Mouse (Mus musculus) frontal cortex, postnatal 36 days (tissue): ENCODE data around the gene Lrrc58.

Experiments used
- DNase-seq, 2 experiments: peaks; one replicate each; pipeline ENCODE4 v3.0.0; 2022; ENCODE audit warnings: low spot score in 2 of 2

Gene Lrrc58

GRCm38 (mm10) chr16:37867791-37868505 lies at the start of gene Lrrc58:
TSS of gene Lrrc58 (plus strand) at chr16:37868389.
- DNase-seq, result peak; percentile 85 to 89

- DNase-seq, result no peak
Measured at GRCm38 (mm10) chr16:37823949-37824348, 44.2 kb upstream of the Lrrc58 start.

GRCm38 (mm10) chr16:37824778-37825505 lies 43.2 kb upstream of the Lrrc58 start:
- peak in 1 of 2 experiments; percentile 70 for DNase-seq

- DNase-seq, result no peak
Measured at GRCm38 (mm10) chr16:37826286-37826685, 41.9 kb upstream of the Lrrc58 start.

- no peak for DNase-seq
Measured at GRCm38 (mm10) chr16:37831041-37831440, 37.1 kb upstream of the Lrrc58 start.

GRCm38 (mm10) chr16:37837571-37837970 lies 30.6 kb upstream of the Lrrc58 start:
- no peak for DNase-seq

GRCm38 (mm10) chr16:37842439-37842838 lies 25.8 kb upstream of the Lrrc58 start:
- no peak for DNase-seq

GRCm38 (mm10) chr16:37843740-37844139 lies 24.4 kb upstream of the Lrrc58 start:
- no peak for DNase-seq

GRCm38 (mm10) chr16:37845202-37845925 lies 22.8 kb upstream of the Lrrc58 start:
- DNase-seq, result no peak

- no peak for DNase-seq
Measured at GRCm38 (mm10) chr16:37847081-37847480, 21.1 kb upstream of the Lrrc58 start.

- no peak for DNase-seq
Measured at GRCm38 (mm10) chr16:37851366-37851765, 16.8 kb upstream of the Lrrc58 start.

GRCm38 (mm10) chr16:37853279-37853678 lies 14.9 kb upstream of the Lrrc58 start:
- DNase-seq, result no peak

- no peak for DNase-seq
Measured at GRCm38 (mm10) chr16:37854054-37854453, 14.1 kb upstream of the Lrrc58 start.

- DNase-seq, result no peak
Measured at GRCm38 (mm10) chr16:37854593-37854992, 13.6 kb upstream of the Lrrc58 start.

- DNase-seq, result no peak
Measured at GRCm38 (mm10) chr16:37855583-37855982, 12.6 kb upstream of the Lrrc58 start.

GRCm38 (mm10) chr16:37856327-37856726 lies 11.9 kb upstream of the Lrrc58 start:
- no peak for DNase-seq

- DNase-seq, result no peak
Measured at GRCm38 (mm10) chr16:37857495-37857894, 10.7 kb upstream of the Lrrc58 start.

GRCm38 (mm10) chr16:37860213-37860612 lies 8.0 kb upstream of the Lrrc58 start:
- no peak for DNase-seq

GRCm38 (mm10) chr16:37861029-37861428 lies 7.2 kb upstream of the Lrrc58 start, which contains the start of gene Gm36028:
TSS of gene Gm36028 (minus strand) at chr16:37861146.
- no peak for DNase-seq

GRCm38 (mm10) chr16:37863876-37864275 lies 4.3 kb upstream of the Lrrc58 start:
- no peak for DNase-seq

GRCm38 (mm10) chr16:37865841-37866240 lies 2.3 kb upstream of the Lrrc58 start:
- DNase-seq, result no peak
